Mouse (Mus musculus): ENCODE data around the gene Tcf15.

DNA sequence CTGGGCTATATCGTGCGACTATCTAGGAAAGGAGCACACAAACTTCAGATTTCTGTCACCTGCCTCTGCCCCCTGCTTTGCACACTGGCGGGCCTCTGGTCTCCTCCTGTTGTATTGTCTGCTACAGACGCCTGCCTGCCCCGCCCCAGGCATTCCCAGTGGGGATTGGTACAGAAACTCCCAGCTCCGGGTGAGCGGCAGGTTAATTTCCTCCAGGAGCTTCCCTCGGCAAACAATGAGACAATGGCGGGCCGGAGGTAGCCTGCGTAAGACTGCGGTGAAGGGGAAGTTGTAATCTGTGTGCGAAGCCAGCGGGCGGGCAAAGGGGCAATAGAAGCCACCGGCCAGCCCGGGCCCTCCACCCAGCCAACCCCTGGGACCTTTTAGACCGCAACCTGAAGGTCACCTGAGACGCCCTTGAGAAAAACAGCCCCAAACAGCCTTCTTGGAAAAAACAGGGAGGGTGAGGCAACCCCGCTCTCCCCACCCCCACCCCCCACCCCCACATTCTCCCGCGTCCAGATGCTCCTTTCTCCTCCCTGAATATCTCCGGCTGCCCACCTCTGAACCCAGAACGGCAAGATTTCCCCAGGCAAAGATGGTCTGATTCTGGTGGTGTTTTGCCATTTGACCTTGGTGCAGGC lies 33.9 kb downstream of the Tcf15 start:
- TF ChIP-seq POLR2A (IDR thresholded peaks at IDR 0.05; ENCODE audit: insufficient read length, low read depth) (no peak), SRF (IDR thresholded peaks at IDR 0.05; ENCODE audit: control insufficient read depth, insufficient read length, low read depth) (no peak), MYOG (IDR thresholded peaks at IDR 0.05; ENCODE audit: control insufficient read depth in 1 of 3, insufficient read depth in 1 of 3, insufficient read length in 2 of 3, low read depth in 2 of 3) (no peak), MAX (IDR thresholded peaks at IDR 0.05; ENCODE audit: low read depth) (no peak), USF1 (IDR thresholded peaks at IDR 0.05; ENCODE audit: low read depth) (no peak), E2F4 (IDR thresholded peaks at IDR 0.05; ENCODE audit: insufficient read depth) (no peak), TCF3 (IDR thresholded peaks at IDR 0.05; ENCODE audit: insufficient read length, low read depth) (no peak), POLR2AphosphoS2 (IDR thresholded peaks at IDR 0.05; ENCODE audit: insufficient read length, low read depth) (no peak), MYOD1 (IDR thresholded peaks at IDR 0.05; ENCODE audit: control insufficient read depth in 1 of 3, insufficient read length in 2 of 3, low read depth in 2 of 3) (no peak), TCF12 (IDR thresholded peaks at IDR 0.05; ENCODE audit: insufficient read depth, poor library complexity, severe bottlenecking) (no peak)
